Mouse (Mus musculus): ENCODE data around the gene Slc35d3.

DNA sequence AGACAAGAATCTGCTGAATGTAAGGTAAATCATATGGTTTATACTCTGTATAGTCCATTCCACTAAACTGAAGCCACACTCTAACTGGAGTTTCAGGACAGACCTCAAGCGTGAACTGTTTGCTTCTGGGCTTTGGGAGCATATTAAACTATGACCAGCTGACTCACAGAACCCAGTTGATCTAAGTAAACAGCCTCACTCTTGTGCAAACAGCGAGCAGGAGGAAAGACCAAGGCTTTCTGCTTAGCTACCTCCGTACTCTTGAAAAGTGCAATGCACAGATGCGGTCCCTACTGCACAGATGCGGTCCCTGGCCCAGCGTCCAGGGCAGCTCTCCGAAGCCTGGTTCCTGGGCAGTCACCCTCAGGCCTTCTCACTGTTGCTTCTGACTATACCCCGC lies 26.0 kb upstream of the Slc35d3 start:
- TF ChIP-seq CTCF (IDR thresholded peaks at IDR 0.05) (no peak), EP300 (IDR thresholded peaks at IDR 0.05) (no peak)
